Mouse (Mus musculus) macrophage (primary cell): Measurements from ENCODE around the gene Tex2. TPM values are rescaled to one million over a fixed set of nuclear protein-coding genes. Genes with fewer than 3 reads are reported as not detected.

Experiments
- H3K27ac ChIP-seq: fragments of 350-480 bp; formaldehyde crosslinking; 2 replicates; pipeline ENCODE4 v1.9.0; 2021
- H3K36me3 ChIP-seq: fragments of 350-480 bp; formaldehyde crosslinking; 2 replicates; pipeline ENCODE4 v1.9.0; 2021; ENCODE audit errors: inconsistent target
- H3K4me3 ChIP-seq: fragments of 350-480 bp; formaldehyde crosslinking; 2 replicates; pipeline ENCODE4 v1.9.0; 2021; ENCODE audit errors: inconsistent target
- H3K79me2 ChIP-seq: fragments of 350-480 bp; formaldehyde crosslinking; 2 replicates; pipeline ENCODE4 v1.9.0; 2021; ENCODE audit errors: inconsistent target
- WGBS: methylation state at CpG from one replicate; pipeline ENCODE4 v1.1.7; 2026; ENCODE audit warnings: inconsistent platforms; ENCODE audit not compliant: missing documents; 5-methylcytosine and 5-hydroxymethylcytosine counted together
- polyA plus RNA-seq: library from polyadenylated mRNA; stranded (reverse); fragments of 250-400 nt; gene quantifications from 3 replicates; pipeline ENCODE4 v1.2.4, GENCODE M21; 2018; ENCODE audit warnings: inconsistent platforms

Gene Tex2
- polyA plus RNA-seq, 1 experiment from 2014 or later, result 36.4 TPM

GRCm38 (mm10) chr11:106489036-106489693, 124.1 kb downstream of the Tex2 start:
- no peaks in the 10 kb centered on the region for H3K36me3 ChIP-seq
- peak overlapping the region; percentile 71 for H3K27ac ChIP-seq
- H3K79me2 ChIP-seq, result peaks cover 29% of the 10 kb centered on the region
- H3K4me3 ChIP-seq, result no peak overlapping the region
- WGBS, result 71% methylated on average over 4 of the region's 7 CpGs

- H3K36me3 ChIP-seq, result no peaks in the 10 kb centered on the region
- H3K27ac ChIP-seq, result peak overlapping the region; percentile 71
- H3K4me3 ChIP-seq, result peak overlapping the region; percentile 18; the same call in 1 of the 2 replicates
- H3K79me2 ChIP-seq, result peaks cover 39% of the 10 kb centered on the region
- WGBS, result 12% methylated on average over 17 of the region's 17 CpGs
Measured at GRCm38 (mm10) chr11:106488126-106488561, 125.1 kb downstream of the Tex2 start.

GRCm38 (mm10) chr11:106487733-106488115, 125.5 kb downstream of the Tex2 start, which contains the start of gene Ern1:
TSS of gene Ern1 (minus strand) at chr11:106487852.
- 0% methylated on average over 26 of the region's 28 CpGs for WGBS
- Histone ChIP-seq H3K4me3 (peak within 1 kb of the TSS; percentile 58), H3K79me2 (peaks cover 44% of the 10 kb centered on the region), H3K36me3 (no peaks in the 10 kb centered on the region), H3K27ac (peak within 1 kb of the TSS; percentile 71)

- WGBS, result under 1% methylated on average over 78 of the region's 86 CpGs
- Histone ChIP-seq H3K79me2 (peaks cover 50% of the 10 kb centered on the region), H3K36me3 (no peaks in the 10 kb centered on the region), H3K27ac (peak overlapping the region; percentile 51), H3K4me3 (peak overlapping the region; percentile 58)
Measured at GRCm38 (mm10) chr11:106486866-106487732, 126.1 kb downstream of the Tex2 start.

GRCm38 (mm10) chr11:106486042-106486865, 127.0 kb downstream of the Tex2 start:
- WGBS, result 3% methylated on average over 16 of the region's 16 CpGs
- Histone ChIP-seq H3K79me2 (peaks cover 58% of the 10 kb centered on the region), H3K4me3 (peak overlapping the region; percentile 58), H3K36me3 (no peaks in the 10 kb centered on the region), H3K27ac (peak overlapping the region; percentile 51)

- H3K36me3 ChIP-seq, result no peaks in the 10 kb centered on the region
- peaks cover 65% of the 10 kb centered on the region for H3K79me2 ChIP-seq
- WGBS, result 12% methylated on average over 4 of the region's 4 CpGs
- H3K4me3 ChIP-seq, result peak overlapping the region; percentile 58
- peak overlapping the region; percentile 51 for H3K27ac ChIP-seq
Measured at GRCm38 (mm10) chr11:106485611-106486010, 127.6 kb downstream of the Tex2 start.

GRCm38 (mm10) chr11:106484875-106485274, 128.3 kb downstream of the Tex2 start:
- Histone ChIP-seq H3K79me2 (peaks cover 72% of the 10 kb centered on the region), H3K4me3 (no peak overlapping the region), H3K27ac (no peak overlapping the region), H3K36me3 (no peaks in the 10 kb centered on the region)
- 67% methylated on average over 4 of the region's 4 CpGs for WGBS

- 28% methylated on average over 8 of the region's 8 CpGs for WGBS
- Histone ChIP-seq H3K36me3 (no peaks in the 10 kb centered on the region), H3K27ac (no peak overlapping the region), H3K4me3 (no peak overlapping the region), H3K79me2 (peaks cover 92% of the 10 kb centered on the region)
Measured at GRCm38 (mm10) chr11:106482867-106483266, 130.4 kb downstream of the Tex2 start.

GRCm38 (mm10) chr11:106481651-106482050, 131.6 kb downstream of the Tex2 start:
- H3K36me3 ChIP-seq, result no peaks in the 10 kb centered on the region
- 0 out of 2 replicates have a peak overlapping the region, but pooled peaks have one; percentile 1 for H3K27ac ChIP-seq
- 25% methylated on average over 4 of the region's 4 CpGs for WGBS
- H3K79me2 ChIP-seq, result peaks cover 100% of the 10 kb centered on the region
- no peak overlapping the region for H3K4me3 ChIP-seq

GRCm38 (mm10) chr11:106480530-106480885, 132.7 kb downstream of the Tex2 start:
- peak overlapping the region; percentile 58 for H3K27ac ChIP-seq

GRCm38 (mm10) chr11:106479619-106480529, 133.3 kb downstream of the Tex2 start:
- Histone ChIP-seq H3K27ac (peak overlapping the region; percentile 58), H3K4me3 (no peak overlapping the region)

More at GRCm38 (mm10) chr11:106480530-106480885, 132.7 kb downstream of the Tex2 start:
- no peaks in the 10 kb centered on the region for H3K36me3 ChIP-seq
- 0% methylated on average over 3 of the region's 3 CpGs for WGBS
- peaks cover 100% of the 10 kb centered on the region for H3K79me2 ChIP-seq
- H3K4me3 ChIP-seq, result no peak overlapping the region

GRCm38 (mm10) chr11:106478745-106479144, 134.5 kb downstream of the Tex2 start:
- WGBS, result 73% methylated on average over 1 of the region's 1 CpGs
- Histone ChIP-seq H3K4me3 (no peak overlapping the region), H3K36me3 (no peaks in the 10 kb centered on the region)

More at GRCm38 (mm10) chr11:106479619-106480529, 133.3 kb downstream of the Tex2 start:
- 50% methylated on average over 9 of the region's 9 CpGs for WGBS
- Histone ChIP-seq H3K79me2 (peaks cover 100% of the 10 kb centered on the region), H3K36me3 (no peaks in the 10 kb centered on the region)

GRCm38 (mm10) chr11:106477505-106478160, 135.6 kb downstream of the Tex2 start:
- Histone ChIP-seq H3K79me2 (peaks cover 100% of the 10 kb centered on the region), H3K36me3 (no peaks in the 10 kb centered on the region), H3K27ac (no peak overlapping the region), H3K4me3 (no peak overlapping the region)
- WGBS, result 83% methylated on average over 1 of the region's 4 CpGs

More at GRCm38 (mm10) chr11:106478745-106479144, 134.5 kb downstream of the Tex2 start:
- Histone ChIP-seq H3K79me2 (peaks cover 100% of the 10 kb centered on the region), H3K27ac (no peak overlapping the region)
